Mouse (Mus musculus): ENCODE data around the gene Foxj1. TPM values are rescaled to one million over a fixed set of nuclear protein-coding genes. Genes with fewer than 3 reads are reported as not detected.
"Not testable (repeated sequence)": the region's sequence is repeated elsewhere in the genome, so short reads cannot be mapped to it uniquely, and the experiment has no call there.

The Foxj1 gene
- polyA plus RNA-seq, 1 experiment from 2014 or later, result 22.1 TPM

DNA sequence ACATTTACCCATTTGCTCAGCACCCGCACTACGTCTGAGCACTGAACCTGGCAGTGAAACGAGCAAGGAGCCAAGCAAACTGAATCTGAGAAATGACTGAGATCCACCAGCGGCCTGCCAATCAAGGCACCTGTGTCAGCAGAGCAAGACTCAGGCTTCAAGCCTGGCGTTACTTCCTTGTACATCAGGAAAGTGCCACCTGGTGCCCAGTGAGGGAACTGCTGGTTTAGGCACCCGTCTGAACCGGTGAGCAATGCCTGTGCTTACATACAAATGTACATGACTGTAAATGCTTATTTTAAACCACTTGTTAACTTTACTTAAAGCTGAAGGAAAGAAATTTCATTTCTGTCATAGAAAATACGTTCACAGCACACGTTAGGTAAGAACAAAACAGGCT, 32.9 kb upstream of the Foxj1 start:
- ATAC-seq (ENCODE audit: low read depth), result peak; percentile 75

DNA sequence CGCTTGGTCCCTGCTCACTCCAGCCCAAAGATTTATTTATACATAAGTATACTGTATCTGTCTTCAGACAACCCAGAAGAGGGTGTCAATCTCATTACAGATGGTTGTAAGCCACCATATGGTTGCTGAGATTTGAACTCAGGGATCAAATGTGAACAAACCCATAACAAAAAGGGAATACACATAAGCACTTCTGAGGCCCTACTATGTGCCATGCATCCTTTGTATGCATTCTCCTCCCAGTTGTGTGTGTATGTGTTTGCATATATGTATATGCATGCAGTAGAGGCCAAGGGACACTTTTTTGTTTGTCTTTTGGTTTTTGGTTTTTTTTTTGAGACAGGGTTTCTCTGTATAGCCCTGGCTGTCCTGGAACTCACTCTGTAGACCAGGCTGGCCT, 31.4 kb upstream of the Foxj1 start:
- 88% methylated on average over 1 of the region's 1 CpGs for WGBS
- ATAC-seq (ENCODE audit: low read depth), result no peak
- no peak overlapping the region for H3K4me3 ChIP-seq (ENCODE audit: low read length)
- H3K36me3 ChIP-seq (ENCODE audit: control insufficient read depth, insufficient read depth, low read length), result no peaks in the 10 kb centered on the region
- H3K4me1 ChIP-seq (replicated peaks; ENCODE audit: control insufficient read depth, insufficient read depth, low read length), result no peaks in the 10 kb centered on the region
- H3K4me2 ChIP-seq (ENCODE audit: low read depth, low read length), result no peak overlapping the region
- H3K27me3 ChIP-seq (ENCODE audit: control insufficient read depth, insufficient read depth, low read depth, low read length), result no peaks in the 10 kb centered on the region
- no peak overlapping the region for H3K9ac ChIP-seq (ENCODE audit: low read length)
- no peak overlapping the region for H3K27ac ChIP-seq (ENCODE audit: low read length)
- no peaks in the 10 kb centered on the region for H3K9me3 ChIP-seq (ENCODE audit: control insufficient read depth, low read length)

More for the DNA sequence above, 32.9 kb upstream of the Foxj1 start:
- Histone ChIP-seq H3K36me3 (ENCODE audit: control insufficient read depth, insufficient read depth, low read length) (no peaks in the 10 kb centered on the region), H3K4me1 (replicated peaks; ENCODE audit: control insufficient read depth, insufficient read depth, low read length) (no peaks in the 10 kb centered on the region), H3K27ac (ENCODE audit: low read length) (no peak overlapping the region), H3K4me2 (ENCODE audit: low read depth, low read length) (no peak overlapping the region), H3K9me3 (ENCODE audit: control insufficient read depth, low read length) (no peaks in the 10 kb centered on the region), H3K9ac (ENCODE audit: low read length) (no peak overlapping the region), H3K4me3 (ENCODE audit: low read length) (no peak overlapping the region), H3K27me3 (ENCODE audit: control insufficient read depth, insufficient read depth, low read depth, low read length) (no peaks in the 10 kb centered on the region)
- 23% methylated on average over 9 of the region's 9 CpGs for WGBS

DNA sequence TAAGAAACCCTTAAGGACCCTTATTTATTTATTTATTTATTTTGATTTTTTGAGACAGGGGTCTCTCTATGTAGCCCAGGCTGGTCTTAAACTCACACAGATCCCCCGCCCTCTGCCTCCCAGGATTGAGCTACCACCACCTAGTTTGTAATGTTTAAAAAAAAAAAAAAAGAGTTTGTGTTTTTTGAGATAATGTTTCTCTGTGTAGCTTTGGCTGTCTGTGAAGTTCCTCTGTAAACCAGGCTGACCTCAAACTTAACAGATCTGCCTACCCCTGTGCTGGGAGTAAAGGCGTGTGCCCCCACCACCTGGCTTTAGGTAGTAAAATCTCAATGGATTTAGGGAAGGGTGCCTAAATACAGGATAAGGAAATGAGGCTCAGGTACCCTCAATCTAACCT, 30.9 kb upstream of the Foxj1 start:
- H3K36me3 ChIP-seq (ENCODE audit: control insufficient read depth, insufficient read depth, low read length), result no peaks in the 10 kb centered on the region

DNA sequence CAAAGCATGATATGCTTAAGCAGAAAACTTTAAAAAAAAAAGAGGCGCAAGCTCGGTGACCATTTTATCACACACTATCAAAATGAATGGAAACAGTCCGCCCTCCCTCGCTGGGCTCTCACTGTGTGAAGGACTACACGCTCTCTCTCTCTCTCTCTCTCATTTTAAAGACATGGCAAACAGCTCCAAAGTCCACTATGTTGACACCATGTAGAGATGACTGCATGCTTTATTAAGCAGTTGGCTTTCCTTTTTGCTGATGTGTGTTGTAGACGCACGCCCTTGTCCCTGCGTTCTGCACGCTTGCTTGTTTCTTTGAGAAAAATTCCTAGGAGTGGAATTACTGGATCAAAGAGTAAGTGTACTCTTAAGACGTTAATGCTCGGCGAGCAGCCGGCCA, 30.2 kb upstream of the Foxj1 start:
- Histone ChIP-seq H3K27me3 (ENCODE audit: control insufficient read depth, insufficient read depth, low read depth, low read length) (no peaks in the 10 kb centered on the region), H3K4me3 (ENCODE audit: low read length) (no peak overlapping the region), H3K27ac (ENCODE audit: low read length) (no peak overlapping the region), H3K9ac (ENCODE audit: low read length) (no peak overlapping the region), H3K4me1 (replicated peaks; ENCODE audit: control insufficient read depth, insufficient read depth, low read length) (no peaks in the 10 kb centered on the region), H3K36me3 (ENCODE audit: control insufficient read depth, insufficient read depth, low read length) (no peaks in the 10 kb centered on the region), H3K4me2 (ENCODE audit: low read depth, low read length) (no peak overlapping the region), H3K9me3 (ENCODE audit: control insufficient read depth, low read length) (no peaks in the 10 kb centered on the region)
- WGBS, result 60% methylated on average over 13 of the region's 13 CpGs
- no peak for ATAC-seq (ENCODE audit: low read depth)

More for the DNA sequence above, 30.9 kb upstream of the Foxj1 start:
- Histone ChIP-seq H3K9ac (ENCODE audit: low read length) (no peak overlapping the region), H3K27ac (ENCODE audit: low read length) (no peak overlapping the region), H3K27me3 (ENCODE audit: control insufficient read depth, insufficient read depth, low read depth, low read length) (no peaks in the 10 kb centered on the region), H3K4me3 (ENCODE audit: low read length) (no peak overlapping the region), H3K4me2 (ENCODE audit: low read depth, low read length) (no peak overlapping the region), H3K4me1 (replicated peaks; ENCODE audit: control insufficient read depth, insufficient read depth, low read length) (no peaks in the 10 kb centered on the region), H3K9me3 (ENCODE audit: control insufficient read depth, low read length) (no peaks in the 10 kb centered on the region)
- no peak for ATAC-seq (ENCODE audit: low read depth)
- WGBS, result 88% methylated on average over 2 of the region's 2 CpGs

DNA sequence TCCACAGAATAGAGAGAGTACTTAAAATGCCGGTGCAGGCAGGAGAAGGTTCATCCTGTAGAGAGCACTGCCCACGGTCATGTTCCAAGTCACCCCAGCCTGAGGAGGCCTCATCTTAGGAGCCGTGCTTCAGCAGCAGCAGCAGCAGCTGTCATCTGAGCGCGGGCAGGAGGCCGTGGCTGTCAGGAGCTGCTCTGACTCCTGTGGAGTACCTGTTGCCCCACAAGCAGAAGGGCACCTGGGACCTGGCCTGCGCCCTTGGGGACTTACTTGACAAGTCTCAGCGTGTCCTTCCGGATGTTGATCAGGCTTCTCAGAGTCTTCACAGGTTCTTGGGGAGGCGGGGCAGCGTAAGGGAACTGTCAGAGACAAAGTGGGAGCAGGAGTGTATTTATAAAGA, 26.8 kb upstream of the Foxj1 start:
- Histone ChIP-seq H3K4me3 (ENCODE audit: low read length) (no peak overlapping the region), H3K27me3 (ENCODE audit: control insufficient read depth, insufficient read depth, low read depth, low read length) (no peaks in the 10 kb centered on the region), H3K9me3 (ENCODE audit: control insufficient read depth, low read length) (no peaks in the 10 kb centered on the region), H3K27ac (ENCODE audit: low read length) (no peak overlapping the region), H3K4me1 (replicated peaks; ENCODE audit: control insufficient read depth, insufficient read depth, low read length) (no peaks in the 10 kb centered on the region), H3K4me2 (ENCODE audit: low read depth, low read length) (no peak overlapping the region), H3K9ac (ENCODE audit: low read length) (no peak overlapping the region), H3K36me3 (ENCODE audit: control insufficient read depth, insufficient read depth, low read length) (no peaks in the 10 kb centered on the region)
- no peak for ATAC-seq (ENCODE audit: low read depth)
- 57% methylated on average over 11 of the region's 11 CpGs for WGBS

DNA sequence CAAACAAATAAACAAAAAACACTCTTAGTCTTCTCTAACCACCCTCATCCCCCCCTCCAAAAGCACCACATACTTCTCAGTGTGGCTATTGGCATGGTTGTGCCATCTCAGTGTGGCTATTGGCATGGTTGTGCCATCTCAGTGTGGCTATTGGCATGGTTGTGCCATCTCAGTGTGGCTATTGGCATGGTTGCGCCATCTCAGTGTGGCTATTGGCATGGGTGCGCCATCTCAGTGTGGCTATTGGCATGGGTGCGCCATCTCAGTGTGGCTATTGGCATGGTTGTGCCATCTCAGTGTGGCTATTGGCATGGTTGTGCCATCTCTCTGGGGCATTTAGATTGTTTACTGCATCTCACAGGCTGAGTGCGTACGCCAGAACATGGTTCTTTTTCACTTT, 25.7 kb upstream of the Foxj1 start:
- not testable (repeated sequence) for H3K36me3 ChIP-seq (ENCODE audit: control insufficient read depth, insufficient read depth, low read length); H3K4me1 ChIP-seq (replicated peaks; ENCODE audit: control insufficient read depth, insufficient read depth, low read length); ATAC-seq (ENCODE audit: low read depth); H3K4me2 ChIP-seq (ENCODE audit: low read depth, low read length); H3K27ac ChIP-seq (ENCODE audit: low read length); H3K27me3 ChIP-seq (ENCODE audit: control insufficient read depth, insufficient read depth, low read depth, low read length); H3K9ac ChIP-seq (ENCODE audit: low read length); H3K9me3 ChIP-seq (ENCODE audit: control insufficient read depth, low read length); H3K4me3 ChIP-seq (ENCODE audit: low read length)
- 96% methylated on average over 5 of the region's 5 CpGs for WGBS

DNA sequence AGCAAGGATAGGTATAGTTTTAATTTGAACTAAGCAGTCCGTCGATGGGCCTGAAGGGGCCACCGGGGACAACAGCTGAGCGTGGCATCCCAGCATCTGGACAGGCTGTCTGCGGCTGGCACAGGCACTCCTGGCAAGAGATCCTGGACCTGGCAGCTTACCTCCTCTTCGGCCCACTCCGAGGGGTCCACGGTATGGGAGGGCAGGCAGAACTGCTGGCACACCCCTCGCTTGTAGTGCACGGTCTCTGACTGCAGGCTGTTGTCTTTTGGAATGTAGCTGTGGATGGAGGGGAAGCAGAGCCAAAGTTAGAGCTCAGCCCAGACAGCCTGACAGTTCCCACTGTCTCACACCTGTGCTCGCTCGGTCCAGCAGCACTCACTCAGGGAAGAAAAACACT, 24.5 kb upstream of the Foxj1 start:
- H3K27ac ChIP-seq (ENCODE audit: low read length), result no peak overlapping the region
- H3K36me3 ChIP-seq (ENCODE audit: control insufficient read depth, insufficient read depth, low read length), result 0 out of 2 replicates have a peak, but pooled peaks cover 6% of the 10 kb centered on the region
- ATAC-seq (ENCODE audit: low read depth), result no peak
- no peak overlapping the region for H3K4me2 ChIP-seq (ENCODE audit: low read depth, low read length)
- H3K9me3 ChIP-seq (ENCODE audit: control insufficient read depth, low read length), result no peaks in the 10 kb centered on the region
- no peaks in the 10 kb centered on the region for H3K4me1 ChIP-seq (replicated peaks; ENCODE audit: control insufficient read depth, insufficient read depth, low read length)
- H3K9ac ChIP-seq (ENCODE audit: low read length), result no peak overlapping the region
- WGBS, result 77% methylated on average over 12 of the region's 12 CpGs
- H3K4me3 ChIP-seq (ENCODE audit: low read length), result no peak overlapping the region
- H3K27me3 ChIP-seq (ENCODE audit: control insufficient read depth, insufficient read depth, low read depth, low read length), result no peaks in the 10 kb centered on the region

DNA sequence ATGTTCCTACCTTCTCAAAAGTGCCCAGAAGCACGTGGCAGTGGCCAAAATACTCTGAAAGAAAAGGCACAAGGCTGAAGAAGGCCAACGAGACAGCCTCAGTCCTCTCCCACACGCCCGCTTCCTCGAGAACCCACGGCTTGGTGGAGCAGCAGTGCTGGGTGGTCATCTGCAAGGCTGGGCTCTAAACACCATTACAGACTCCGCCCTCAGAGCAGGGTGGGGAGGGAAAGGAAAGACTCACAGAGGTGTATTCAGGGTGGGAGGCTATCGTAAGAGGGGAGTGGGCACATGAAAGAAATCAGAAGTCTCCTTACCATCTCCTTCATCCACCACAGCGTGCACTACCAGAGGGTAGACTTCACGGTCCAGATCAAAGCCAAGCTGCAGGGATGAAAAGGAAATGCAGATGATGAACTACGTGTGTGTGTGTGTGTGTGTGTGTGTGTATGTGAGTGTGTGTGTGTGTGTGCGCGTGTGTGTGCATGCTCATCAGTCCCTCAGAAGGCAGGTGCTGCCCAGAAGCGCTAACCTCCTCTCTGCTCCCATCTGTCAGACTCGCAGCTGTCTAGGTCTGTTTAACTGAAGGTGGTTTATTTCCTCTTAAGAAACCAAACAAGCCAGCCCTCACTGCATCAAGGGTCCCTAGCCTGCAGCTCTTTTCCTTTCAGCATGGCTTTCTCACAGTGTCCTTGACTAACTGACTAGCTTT, 23.9 kb upstream of the Foxj1 start:
- H3K27ac ChIP-seq (ENCODE audit: low read length), result no peak overlapping the region
- H3K9me3 ChIP-seq (ENCODE audit: control insufficient read depth, low read length), result no peaks in the 10 kb centered on the region
- WGBS, result 53% methylated on average over 15 of the region's 15 CpGs
- H3K4me2 ChIP-seq (ENCODE audit: low read depth, low read length), result no peak overlapping the region
- 0 out of 2 replicates have a peak, but pooled peaks cover 6% of the 10 kb centered on the region for H3K36me3 ChIP-seq (ENCODE audit: control insufficient read depth, insufficient read depth, low read length)
- H3K27me3 ChIP-seq (ENCODE audit: control insufficient read depth, insufficient read depth, low read depth, low read length), result no peaks in the 10 kb centered on the region
- no peak overlapping the region for H3K9ac ChIP-seq (ENCODE audit: low read length)
- no peaks in the 10 kb centered on the region for H3K4me1 ChIP-seq (replicated peaks; ENCODE audit: control insufficient read depth, insufficient read depth, low read length)
- no peak overlapping the region for H3K4me3 ChIP-seq (ENCODE audit: low read length)
- ATAC-seq (ENCODE audit: low read depth), result no peak; the same call in 1 of the 2 replicates

DNA sequence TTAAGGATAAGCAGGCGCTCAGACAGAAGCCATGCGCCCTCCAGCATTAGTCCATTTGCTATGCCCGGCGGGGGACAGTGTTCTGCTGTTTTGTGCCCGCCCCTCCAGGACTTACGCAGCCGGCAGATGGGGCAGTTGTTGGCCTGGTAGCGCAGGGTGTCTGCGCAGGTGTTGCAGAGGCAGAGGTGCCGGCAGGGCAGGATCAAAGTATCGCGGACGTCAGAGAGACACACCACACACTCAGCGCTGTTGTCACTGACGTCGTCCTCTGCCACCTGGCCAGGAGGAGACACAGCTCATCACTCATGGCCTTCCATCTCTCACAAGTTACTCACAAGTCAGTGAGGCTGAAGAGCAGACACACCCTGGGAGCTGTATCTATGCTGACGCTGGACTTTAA, 19.3 kb upstream of the Foxj1 start:
- WGBS, result 52% methylated on average over 17 of the region's 17 CpGs
- Histone ChIP-seq H3K9me3 (ENCODE audit: control insufficient read depth, low read length) (no peaks in the 10 kb centered on the region), H3K4me3 (ENCODE audit: low read length) (no peak overlapping the region), H3K27me3 (ENCODE audit: control insufficient read depth, insufficient read depth, low read depth, low read length) (no peaks in the 10 kb centered on the region), H3K9ac (ENCODE audit: low read length) (no peak overlapping the region), H3K4me1 (replicated peaks; ENCODE audit: control insufficient read depth, insufficient read depth, low read length) (no peaks in the 10 kb centered on the region), H3K27ac (ENCODE audit: low read length) (no peak overlapping the region), H3K4me2 (ENCODE audit: low read depth, low read length) (no peak overlapping the region), H3K36me3 (ENCODE audit: control insufficient read depth, insufficient read depth, low read length) (0 out of 2 replicates have a peak, but pooled peaks cover 6% of the 10 kb centered on the region)
- ATAC-seq (ENCODE audit: low read depth), result no peak

All from lung, embryonic 16.5 days (tissue).